Mouse (Mus musculus) ovary, postnatal 36 days (tissue): ENCODE measurements around the gene Gm4301.
"Not testable (repeated sequence)": the region's sequence is repeated elsewhere in the genome, so short reads cannot be mapped to it uniquely, and the experiment has no call there.

ENCODE experiments used
- DNase-seq: peaks from one replicate; pipeline ENCODE4 v3.0.0; 2022; ENCODE audit warnings: low spot score, mixed read lengths

The Gm4301 gene

DNA sequence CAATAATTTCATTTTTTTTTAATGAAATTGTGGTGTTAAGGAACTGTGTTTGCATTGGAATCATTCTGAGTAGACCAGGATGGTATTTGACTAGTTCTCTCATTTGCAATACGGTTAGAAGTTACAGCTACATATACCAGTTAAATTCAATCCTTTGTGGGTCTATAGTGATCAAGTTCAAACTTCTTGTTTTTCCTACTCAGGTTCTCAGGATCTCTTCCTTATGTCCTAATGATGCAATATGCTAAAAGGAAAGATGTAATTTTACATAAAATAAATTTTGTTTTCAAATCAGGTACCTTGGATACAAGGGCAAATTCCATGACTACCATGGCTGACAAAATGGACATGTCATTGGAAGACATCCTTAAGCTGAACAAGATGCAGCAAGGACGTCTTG, at the start of gene Gm4301:
Gm4301 (plus strand) TSS at position 301 of the 400 bp plus-strand sequence.
- DNase-seq, result not testable (repeated sequence)

DNA sequence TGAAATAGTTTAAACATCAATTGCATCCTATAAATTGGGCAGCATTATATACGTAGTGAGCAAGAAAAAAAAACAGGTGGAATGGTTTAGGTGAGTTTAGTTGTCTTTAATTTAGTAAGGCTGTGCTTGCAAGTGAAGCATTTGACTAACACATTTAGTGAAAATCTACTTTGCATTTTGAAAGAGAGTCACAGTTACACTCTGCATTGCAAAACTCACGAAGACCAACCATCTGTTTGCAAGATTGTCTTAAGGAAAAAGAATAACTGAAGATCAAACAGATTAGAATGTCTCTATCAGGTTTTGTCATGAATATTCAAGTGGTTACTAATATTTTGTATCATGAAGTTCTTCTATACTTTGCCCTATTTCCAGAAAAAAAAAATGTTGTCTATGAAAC, 39.4 kb upstream of the Gm4301 start:
- no peak for DNase-seq

DNA sequence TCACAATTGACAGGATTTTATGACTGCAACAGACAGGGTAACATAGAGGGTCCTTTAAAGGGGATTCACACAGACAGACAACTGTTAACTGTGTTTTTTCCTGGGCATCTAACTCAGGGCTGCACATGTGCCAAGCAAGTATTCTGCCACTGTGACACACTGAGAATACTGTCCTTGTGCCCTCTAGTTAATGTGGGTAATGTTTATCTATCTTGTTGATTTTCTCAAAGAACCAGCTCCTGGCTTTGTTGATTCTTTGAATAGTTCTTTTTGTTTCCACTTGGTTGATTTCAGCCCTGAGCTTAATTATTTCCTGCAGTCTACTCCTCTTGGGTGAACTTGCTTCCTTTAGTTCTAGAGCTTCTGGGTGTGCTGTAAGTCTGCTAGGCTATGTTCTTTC, 35.4 kb upstream of the Gm4301 start:
- not testable (repeated sequence) for DNase-seq

DNA sequence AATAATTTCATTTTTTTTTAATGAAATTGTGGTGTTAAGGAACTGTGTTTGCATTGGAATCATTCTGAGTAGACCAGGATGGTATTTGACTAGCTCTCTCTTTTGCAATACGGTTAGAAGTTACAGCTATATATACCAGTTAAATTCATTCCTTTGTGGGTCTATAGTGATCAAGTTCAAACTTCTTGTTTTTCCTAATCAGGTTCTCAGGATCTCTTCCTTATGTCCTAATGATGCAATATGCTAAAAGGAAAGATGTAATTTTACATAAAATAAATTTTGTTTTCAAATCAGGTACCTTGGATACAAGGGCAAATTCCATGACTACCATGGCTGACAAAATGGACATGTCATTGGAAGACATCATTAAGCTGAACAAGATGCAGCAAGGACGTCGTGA, 5.1 kb downstream of the Gm4301 start, which contains the start of gene Gm4302:
Gm4302 (plus strand) TSS at position 301 of the 400 bp plus-strand sequence.
- not testable (repeated sequence) for DNase-seq

DNA sequence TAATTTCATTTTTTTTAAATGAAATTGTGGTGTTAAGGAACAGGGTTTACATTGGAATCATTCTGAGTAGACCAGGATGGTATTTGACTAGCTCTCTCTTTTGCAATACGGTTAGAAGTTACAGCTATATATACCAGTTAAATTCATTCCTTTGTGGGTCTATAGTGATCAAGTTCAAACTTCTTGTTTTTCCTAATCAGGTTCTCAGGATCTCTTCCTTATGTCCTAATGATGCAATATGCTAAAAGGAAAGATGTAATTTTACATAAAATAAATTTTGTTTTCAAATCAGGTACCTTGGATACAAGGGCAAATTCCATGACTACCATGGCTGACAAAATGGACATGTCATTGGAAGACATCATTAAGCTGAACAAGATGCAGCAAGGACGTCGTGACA, 10.2 kb downstream of the Gm4301 start, which contains the start of gene Gm4303:
Gm4303 (plus strand) TSS at position 301 of the 400 bp plus-strand sequence.
- DNase-seq, result not testable (repeated sequence)

DNA sequence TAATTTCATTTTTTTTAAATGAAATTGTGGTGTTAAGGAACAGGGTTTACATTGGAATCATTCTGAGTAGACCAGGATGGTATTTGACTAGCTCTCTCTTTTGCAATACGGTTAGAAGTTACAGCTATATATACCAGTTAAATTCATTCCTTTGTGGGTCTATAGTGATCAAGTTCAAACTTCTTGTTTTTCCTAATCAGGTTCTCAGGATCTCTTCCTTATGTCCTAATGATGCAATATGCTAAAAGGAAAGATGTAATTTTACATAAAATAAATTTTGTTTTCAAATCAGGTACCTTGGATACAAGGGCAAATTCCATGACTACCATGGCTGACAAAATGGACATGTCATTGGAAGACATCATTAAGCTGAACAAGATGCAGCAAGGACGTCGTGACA, 15.3 kb downstream of the Gm4301 start, which contains the start of gene Gm4305:
Gm4305 (plus strand) TSS at position 301 of the 400 bp plus-strand sequence.
- not testable (repeated sequence) for DNase-seq

DNA sequence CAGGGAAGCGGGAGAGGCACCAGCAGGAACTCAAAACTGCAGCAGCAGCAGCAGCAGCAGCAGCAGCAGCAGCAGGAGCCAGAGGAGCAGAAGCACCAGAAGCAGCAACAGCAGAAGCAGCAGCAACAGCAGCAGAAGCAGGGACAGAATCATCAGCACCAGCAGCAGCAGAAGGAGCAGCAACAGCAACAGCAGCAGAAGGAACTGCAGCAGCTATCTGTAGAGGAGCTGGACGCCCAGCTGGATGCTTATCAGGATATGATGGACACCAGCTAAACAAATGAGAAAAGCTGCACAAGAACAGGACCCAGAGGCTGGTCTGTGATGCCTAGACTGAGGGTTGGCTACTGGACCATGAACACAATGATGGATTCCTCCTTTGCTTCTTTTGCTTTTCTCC, 21.4 kb downstream of the Gm4301 start:
- DNase-seq, result peak; percentile 20

DNA sequence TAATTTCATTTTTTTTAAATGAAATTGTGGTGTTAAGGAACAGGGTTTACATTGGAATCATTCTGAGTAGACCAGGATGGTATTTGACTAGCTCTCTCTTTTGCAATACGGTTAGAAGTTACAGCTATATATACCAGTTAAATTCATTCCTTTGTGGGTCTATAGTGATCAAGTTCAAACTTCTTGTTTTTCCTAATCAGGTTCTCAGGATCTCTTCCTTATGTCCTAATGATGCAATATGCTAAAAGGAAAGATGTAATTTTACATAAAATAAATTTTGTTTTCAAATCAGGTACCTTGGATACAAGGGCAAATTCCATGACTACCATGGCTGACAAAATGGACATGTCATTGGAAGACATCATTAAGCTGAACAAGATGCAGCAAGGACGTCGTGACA, 25.6 kb downstream of the Gm4301 start, which contains the start of gene Gm4307:
Gm4307 (plus strand) TSS at position 301 of the 400 bp plus-strand sequence.
- DNase-seq, result not testable (repeated sequence)

DNA sequence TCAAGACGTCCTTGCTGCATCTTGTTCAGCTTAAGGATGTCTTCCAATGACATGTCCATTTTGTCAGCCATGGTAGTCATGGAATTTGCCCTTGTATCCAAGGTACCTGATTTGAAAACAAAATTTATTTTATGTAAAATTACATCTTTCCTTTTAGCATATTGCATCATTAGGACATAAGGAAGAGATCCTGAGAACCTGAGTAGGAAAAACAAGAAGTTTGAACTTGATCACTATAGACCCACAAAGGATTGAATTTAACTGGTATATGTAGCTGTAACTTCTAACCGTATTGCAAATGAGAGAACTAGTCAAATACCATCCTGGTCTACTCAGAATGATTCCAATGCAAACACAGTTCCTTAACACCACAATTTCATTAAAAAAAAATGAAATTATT, 47.0 kb downstream of the Gm4301 start, which contains the start of gene Gm4312:
Gm4312 (minus strand) TSS at position 101 of the 400 bp plus-strand sequence.
- not testable (repeated sequence) for DNase-seq
